Mouse (Mus musculus) CD8-positive naive resting alpha-beta T cell, adult 2 months (primary cell): ENCODE data around the gene Ctnnal1.

ENCODE experiments used
- DNase-seq, 2 experiments: peaks; one replicate each; pipeline ENCODE4 v3.0.0; 2022; ENCODE audit warnings: low read depth in 2 of 2, low spot score in 2 of 2

Gene Ctnnal1

GRCm38 (mm10) chr4:56809050-56809449 lies 55.9 kb downstream of the Ctnnal1 start:
- DNase-seq = no peak

GRCm38 (mm10) chr4:56802669-56803150 lies 62.3 kb downstream of the Ctnnal1 start:
- DNase-seq = no peak

GRCm38 (mm10) chr4:56801907-56802668 lies 62.9 kb downstream of the Ctnnal1 start, which contains the start of the genes Elp1 and Fam206a:
Gene Elp1 (minus strand): TSS chr4:56802331.
Gene Fam206a (plus strand): TSS chr4:56802345.
- DNase-seq = peak; percentile 95 to 98

- DNase-seq = no peak
Observed at GRCm38 (mm10) chr4:56791373-56791772, 73.6 kb downstream of the Ctnnal1 start.

- no peak for DNase-seq
Observed at GRCm38 (mm10) chr4:56771065-56771464, 93.9 kb downstream of the Ctnnal1 start.

- DNase-seq = no peak
Observed at GRCm38 (mm10) chr4:56768913-56769312, 96.1 kb downstream of the Ctnnal1 start.

GRCm38 (mm10) chr4:56767861-56768284 lies 97.1 kb downstream of the Ctnnal1 start:
- no peak for DNase-seq
